Mouse (Mus musculus) neural tube, embryonic 11.5 days (tissue): ENCODE measurements at regions not wholly inside any gene's neighbourhood (a gene's known extent, or its start where the extent isn't known, plus 50 kb on each side); places are given as distances from the start of the nearest gene placed in this dataset.

ENCODE experiments used
- ATAC-seq: fragments of 200-750 bp; cut with Nextera tagmentation; 2 replicates; pipeline ENCODE4 v1.8.0; 2017; ENCODE audit warnings: moderate number of reproducible peaks, mild to moderate bottlenecking, moderate TSS enrichment, moderate library complexity; ENCODE audit not compliant: insufficient read depth, low FRiP score, low TSS enrichment
- DNase-seq: peaks from one replicate; pipeline ENCODE4 v3.0.0-alpha.2; 2015; ENCODE audit warnings: low spot score
- H3K27ac ChIP-seq: fragments of 300-500 bp; sonication (generic); 2 replicates; pipeline ENCODE4 v1.5.1; 2014; ENCODE audit warnings: low read depth, mild to moderate bottlenecking, low read length
- H3K27me3 ChIP-seq: fragments of 300-500 bp; sonication (generic); 2 replicates; pipeline ENCODE4 v1.6.1; 2014; ENCODE audit warnings: mild to moderate bottlenecking, low read length, mixed read lengths; ENCODE audit not compliant: control insufficient read depth, insufficient read depth
- H3K36me3 ChIP-seq: fragments of 300-500 bp; sonication (generic); 2 replicates; pipeline ENCODE4 v1.6.1; 2014; ENCODE audit warnings: mild to moderate bottlenecking, low read length, moderate library complexity, mixed read lengths; ENCODE audit not compliant: control insufficient read depth, insufficient read depth
- H3K4me1 ChIP-seq: fragments of 300-500 bp; sonication (generic); 2 replicates; pipeline ENCODE4 v1.6.1; 2014; ENCODE audit warnings: low read length, mixed read lengths; ENCODE audit not compliant: control insufficient read depth, insufficient read depth
- H3K4me2 ChIP-seq: fragments of 300-500 bp; sonication (generic); 2 replicates; pipeline ENCODE4 v1.6.1; 2014; ENCODE audit warnings: low read depth, mild to moderate bottlenecking, moderate library complexity
- H3K4me3 ChIP-seq: fragments of 300-500 bp; sonication (generic); 2 replicates; pipeline ENCODE4 v1.5.1; 2014; ENCODE audit warnings: low read depth, low read length
- H3K9ac ChIP-seq: fragments of 300-500 bp; sonication (generic); 2 replicates; pipeline ENCODE4 v1.6.1; 2014; ENCODE audit warnings: mild to moderate bottlenecking, low read length
- H3K9me3 ChIP-seq: fragments of 300-500 bp; sonication (generic); 2 replicates; pipeline ENCODE4 v1.6.1; 2016; ENCODE audit warnings: low read length; ENCODE audit not compliant: control insufficient read depth
- WGBS: fragments of 180-500 bp; shearing (Covaris S2); extraction: QIAGEN DNeasy Blood & Tissue Kit; methylation state at CpG from one replicate; pipeline ENCODE4 v1.1.7; 2014; 5-methylcytosine and 5-hydroxymethylcytosine counted together

DNA sequence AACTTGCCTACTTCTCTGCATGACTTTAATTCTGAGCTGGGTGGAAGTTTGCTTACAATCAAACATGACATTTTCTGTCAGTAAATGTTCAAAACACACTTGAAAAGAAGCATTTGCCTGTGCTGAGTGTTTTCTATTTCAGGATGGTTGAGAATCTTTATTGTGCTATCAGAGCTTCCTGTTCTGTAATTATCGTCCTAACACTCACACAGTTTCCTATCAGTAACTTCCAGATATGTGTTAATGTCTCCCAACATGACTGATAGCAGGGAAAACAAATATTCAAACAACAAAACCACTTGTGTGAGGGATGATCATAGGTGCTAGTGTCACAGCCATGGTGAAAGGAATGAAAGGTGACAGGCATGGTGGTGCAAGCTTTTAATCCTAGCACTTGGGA is 1422.1 kb downstream of the Hace1 start:
- Histone ChIP-seq H3K4me1 (no peaks in the 10 kb centered on the region), H3K4me3 (no peak overlapping the region), H3K27me3 (no peaks in the 10 kb centered on the region), H3K36me3 (no peaks in the 10 kb centered on the region), H3K4me2 (no peak overlapping the region), H3K9me3 (no peaks in the 10 kb centered on the region), H3K27ac (no peak overlapping the region), H3K9ac (no peak overlapping the region)
- WGBS: 80% methylated on average over 1 of the region's 1 CpGs
- DNase-seq: no peak
- no peak for ATAC-seq

DNA sequence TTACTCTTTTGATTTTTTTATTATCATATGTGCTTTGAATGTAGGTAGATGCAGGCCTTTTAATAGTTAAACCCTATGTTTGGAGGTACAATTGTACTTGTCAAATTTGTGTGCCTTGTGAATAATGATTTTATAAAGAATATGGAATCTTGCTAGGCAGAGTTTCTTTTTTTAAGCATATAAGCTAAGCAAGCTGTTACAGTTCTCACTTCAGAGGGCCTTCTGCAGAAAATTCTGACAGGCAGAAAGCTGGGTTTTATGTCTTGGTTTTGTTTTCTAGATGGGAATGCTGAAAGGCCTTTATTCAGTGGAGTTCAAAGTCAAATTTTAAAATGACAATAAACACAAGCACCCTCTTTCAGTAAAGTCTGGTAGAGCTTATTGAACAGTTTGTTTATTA is 1451.1 kb downstream of the Hace1 start:
- Histone ChIP-seq H3K9me3 (no peaks in the 10 kb centered on the region; the same call in 1 of the 2 replicates), H3K9ac (no peak overlapping the region), H3K4me1 (no peaks in the 10 kb centered on the region), H3K4me2 (no peak overlapping the region), H3K36me3 (no peaks in the 10 kb centered on the region), H3K27me3 (no peaks in the 10 kb centered on the region), H3K27ac (no peak overlapping the region), H3K4me3 (no peak overlapping the region)
- ATAC-seq (no peak), DNase-seq (no peak)

DNA sequence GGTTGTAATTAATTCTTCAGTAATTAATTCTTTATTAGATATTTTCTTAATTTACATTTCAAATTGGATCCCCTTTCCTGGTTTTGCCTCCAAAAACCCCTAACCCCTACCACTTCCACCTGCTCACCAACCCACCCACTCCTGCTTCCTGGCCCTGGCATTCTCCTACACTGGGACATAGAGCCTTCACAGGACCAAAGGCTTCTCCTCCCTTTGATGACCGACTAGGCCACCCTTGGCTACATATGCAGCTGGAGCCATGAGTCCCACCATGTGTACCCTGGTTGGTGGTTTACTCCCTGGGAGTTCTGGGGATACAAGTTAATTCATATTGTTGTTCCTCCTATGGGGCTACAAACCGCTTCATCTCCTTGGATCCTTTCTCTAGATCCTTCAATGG is 1477.0 kb downstream of the Hace1 start:
- 80% methylated on average over 2 of the region's 2 CpGs for WGBS
- H3K4me1 ChIP-seq: no peaks in the 10 kb centered on the region
- H3K4me2 ChIP-seq: no peak overlapping the region
- no peak for DNase-seq
- no peaks in the 10 kb centered on the region for H3K36me3 ChIP-seq
- H3K27ac ChIP-seq: no peak overlapping the region
- no peak overlapping the region for H3K4me3 ChIP-seq
- no peaks in the 10 kb centered on the region for H3K27me3 ChIP-seq
- no peak overlapping the region for H3K9ac ChIP-seq
- H3K9me3 ChIP-seq: no peaks in the 10 kb centered on the region
- no peak for ATAC-seq

DNA sequence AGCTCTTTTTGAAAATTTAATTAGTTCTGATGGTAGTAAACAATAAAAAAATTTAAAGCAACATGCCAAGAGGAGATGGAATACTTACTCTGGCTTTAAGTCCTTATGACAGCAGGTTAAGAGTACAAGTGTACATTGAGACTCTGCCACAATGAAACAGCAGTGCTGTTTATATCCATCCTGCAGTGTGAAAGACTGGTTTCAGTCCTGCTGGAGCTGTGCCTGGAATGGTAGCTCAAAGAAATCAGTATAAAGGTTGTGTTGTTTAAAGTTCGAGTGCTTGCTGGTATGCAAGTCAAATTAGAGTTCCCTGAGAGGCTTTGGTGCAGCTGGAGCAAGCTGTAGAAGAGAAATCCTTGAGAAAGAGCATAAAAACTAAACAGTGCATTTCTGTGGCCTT is 1524.9 kb downstream of the Hace1 start:
- H3K9ac ChIP-seq: no peak overlapping the region
- WGBS: 40% methylated on average over 1 of the region's 1 CpGs
- ATAC-seq: no peak

More for the DNA sequence above, 1524.9 kb downstream of the Hace1 start:
- no peaks in the 10 kb centered on the region for H3K4me1 ChIP-seq
- H3K36me3 ChIP-seq: no peaks in the 10 kb centered on the region
- no peaks in the 10 kb centered on the region for H3K9me3 ChIP-seq
- no peaks in the 10 kb centered on the region for H3K27me3 ChIP-seq
- no peak for DNase-seq
- no peak overlapping the region for H3K27ac ChIP-seq
- H3K4me2 ChIP-seq: no peak overlapping the region
- no peak overlapping the region for H3K4me3 ChIP-seq
